Mouse (Mus musculus): Measurements from ENCODE around the gene Ctdspl2.

Gene Ctdspl2

GRCm38 (mm10) chr2:122059365-122060115 lies 103.7 kb downstream of the Ctdspl2 start:
- DNase-seq (ENCODE audit: low spot score in 2 of 2), result no peak
